Mouse (Mus musculus): ENCODE measurements around the gene Tmem252.

GRCm38 (mm10) chr19:24634602-24635001 is 39.2 kb upstream of the Tmem252 start:
- TF ChIP-seq CTCF (IDR thresholded peaks at IDR 0.05; ENCODE audit: borderline replicate concordance, insufficient read depth, low read length) = peak; percentile 85
- no peak for TF ChIP-seq POLR2A (IDR thresholded peaks at IDR 0.05; ENCODE audit: low read depth, low read length)

Data from embryonic fibroblast, embryonic 13.5 days (primary cell).